Mouse (Mus musculus) left cerebral cortex, adult 8-10 months (tissue): ENCODE data around the gene Gabbr1. TPM values are rescaled to one million over a fixed set of nuclear protein-coding genes. Genes with fewer than 3 reads are reported as not detected.

Experiments
- DNase-seq, 2 experiments: peaks; one replicate each; pipeline ENCODE4 v3.0.0; 2022; ENCODE audit warnings: low spot score in 2 of 2
- total RNA-seq, 4 experiments: library from RNA; stranded (reverse); gene quantifications; 2 replicates each; pipeline ENCODE4 v1.2.4; 2022

The Gabbr1 gene
- total RNA-seq, 4 experiments from 2014 or later, result 662 to 748 (median 699) TPM

DNA sequence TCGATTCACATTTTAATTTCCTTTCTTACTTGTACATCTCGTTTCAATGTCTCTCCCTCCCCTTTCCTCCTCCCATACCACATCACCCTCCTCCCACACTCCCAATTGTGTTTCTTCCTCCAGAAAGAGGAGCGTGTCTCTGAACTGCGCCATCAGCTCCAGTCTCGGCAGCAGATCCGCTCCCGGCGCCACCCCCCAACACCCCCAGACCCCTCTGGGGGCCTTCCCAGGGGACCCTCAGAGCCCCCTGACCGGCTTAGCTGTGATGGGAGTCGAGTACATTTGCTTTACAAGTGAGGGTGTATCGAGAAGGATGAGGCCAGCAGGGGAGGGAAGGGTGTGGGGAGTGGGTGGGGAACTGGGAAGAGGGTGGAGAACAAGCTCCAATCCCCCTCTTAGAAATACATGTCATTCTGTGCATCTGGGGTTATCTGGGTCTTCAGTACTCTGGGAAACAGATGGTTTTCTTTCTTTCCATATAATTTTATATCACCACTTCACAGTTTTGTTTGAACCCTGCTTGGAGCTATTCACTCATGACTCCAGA, 27.0 kb downstream of the Gabbr1 start:
- peak in 1 of 2 experiments; percentile 21 for DNase-seq

DNA sequence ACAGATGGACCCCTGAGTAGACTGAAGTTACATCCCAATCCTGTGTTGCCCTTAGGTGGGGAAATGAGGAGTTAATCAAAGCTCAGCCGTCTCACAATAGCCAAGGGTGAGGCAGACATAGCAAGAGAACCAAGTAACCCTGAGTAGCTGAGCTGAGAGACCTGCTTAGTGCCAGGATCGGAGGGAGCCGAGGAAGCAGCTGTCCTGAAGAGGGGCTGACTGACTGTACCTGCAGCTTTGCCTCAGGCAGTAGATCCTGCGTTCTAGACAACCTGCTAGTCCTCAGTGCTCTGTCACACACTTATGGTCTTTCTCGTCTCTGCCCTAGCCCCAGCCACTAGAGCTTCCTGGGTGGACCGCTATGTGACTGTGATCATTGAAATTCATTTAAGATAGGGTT, 29.4 kb downstream of the Gabbr1 start:
- DNase-seq, result no peak

DNA sequence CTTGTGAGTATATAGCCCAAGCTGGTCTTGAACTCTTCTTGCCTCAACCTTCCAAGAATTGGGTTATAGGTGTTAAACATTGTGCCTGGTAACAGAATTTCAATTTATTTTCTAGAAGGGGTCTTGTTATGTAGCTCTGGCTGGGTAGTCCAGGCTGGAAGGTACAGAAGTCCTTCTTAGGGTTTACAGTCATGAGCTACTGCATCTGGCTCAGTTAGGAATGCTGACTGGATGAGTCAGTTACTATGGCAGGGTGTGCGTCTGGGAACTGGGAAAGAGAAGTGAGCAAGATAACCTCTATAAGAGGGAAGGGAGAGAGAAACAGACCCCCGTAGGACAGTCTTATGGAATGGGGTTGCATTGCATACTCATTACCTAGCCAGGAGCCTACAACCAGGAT, 30.0 kb downstream of the Gabbr1 start:
- DNase-seq, result no peak

DNA sequence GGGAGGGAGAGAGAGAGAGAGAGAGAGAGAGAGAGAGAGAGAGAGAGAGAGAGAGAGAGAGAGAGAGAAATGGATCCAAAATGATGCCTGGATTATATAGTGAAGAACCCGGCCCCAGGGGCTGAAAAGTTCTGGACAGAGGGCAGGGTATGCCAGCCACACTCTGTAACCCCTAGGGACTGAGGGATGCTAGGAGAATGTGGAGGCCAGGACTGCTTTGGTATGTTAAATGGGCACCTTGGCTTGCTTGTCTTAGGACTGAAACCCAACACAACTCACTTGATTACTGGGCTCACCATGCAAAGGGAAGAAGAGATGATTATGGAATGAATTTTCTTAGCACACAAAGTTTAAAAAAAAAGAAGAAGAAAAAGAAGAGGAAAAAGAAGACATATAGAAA, 32.4 kb downstream of the Gabbr1 start:
- no peak for DNase-seq

DNA sequence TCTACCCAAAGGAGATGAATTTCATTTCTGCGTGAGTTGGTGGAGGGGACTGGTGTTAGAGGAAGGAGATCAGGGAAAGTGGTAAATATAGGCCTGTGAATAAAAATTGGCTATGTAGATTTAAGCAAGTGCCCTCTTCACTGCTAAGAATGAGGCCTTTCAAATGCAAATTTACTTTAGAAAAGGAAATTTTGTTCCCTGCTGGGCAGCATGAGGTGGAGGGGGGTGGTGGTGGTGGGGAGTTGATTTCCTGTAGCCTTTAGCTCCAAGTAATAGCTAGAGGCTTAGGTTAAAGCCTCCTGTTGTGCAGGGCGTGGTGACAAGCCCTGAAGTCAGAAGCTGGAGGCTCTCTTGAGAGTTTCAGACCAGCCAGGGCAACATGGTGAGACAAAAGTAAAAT, 33.2 kb downstream of the Gabbr1 start:
- no peak for DNase-seq

DNA sequence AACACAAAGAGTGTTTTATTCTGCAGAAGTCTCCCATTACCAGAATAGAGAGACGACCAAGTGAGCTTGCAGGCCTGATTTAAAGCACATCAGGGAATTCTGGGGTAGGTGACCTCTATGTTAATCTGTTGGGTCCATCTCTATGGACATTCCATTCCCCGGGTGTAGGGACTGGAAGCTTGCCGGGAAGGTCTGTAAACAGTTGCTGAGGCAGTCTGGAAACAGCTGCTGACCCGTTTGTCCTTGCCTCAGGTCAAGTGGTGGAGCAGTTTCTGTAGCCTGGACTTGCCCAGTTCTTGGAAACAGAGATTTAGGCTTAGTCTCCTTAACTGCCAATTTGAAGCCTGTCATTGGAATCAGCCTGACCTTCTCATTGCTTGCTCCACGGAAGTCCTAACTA, 34.4 kb downstream of the Gabbr1 start:
- DNase-seq, result peak in 1 of 2 experiments; percentile 19

DNA sequence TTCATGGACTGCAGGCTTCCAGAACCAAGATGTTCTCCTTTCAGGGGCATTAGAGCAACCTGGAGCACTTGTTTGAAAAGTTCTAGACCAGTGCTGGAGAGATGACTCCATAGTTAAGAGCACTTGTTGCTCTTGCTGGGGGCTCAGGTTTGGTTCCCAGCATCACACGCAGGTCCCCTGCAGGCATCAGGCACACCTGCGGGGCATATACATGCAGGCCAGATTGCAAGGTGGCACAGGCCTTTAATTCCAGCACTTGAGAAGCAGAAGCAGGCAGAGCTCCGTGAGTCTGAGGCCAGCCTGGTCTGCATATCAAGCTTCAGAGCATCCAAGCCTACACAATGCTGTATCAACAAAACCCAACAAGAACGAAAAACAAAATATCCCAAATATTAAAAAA, 35.9 kb downstream of the Gabbr1 start:
- DNase-seq, result no peak

DNA sequence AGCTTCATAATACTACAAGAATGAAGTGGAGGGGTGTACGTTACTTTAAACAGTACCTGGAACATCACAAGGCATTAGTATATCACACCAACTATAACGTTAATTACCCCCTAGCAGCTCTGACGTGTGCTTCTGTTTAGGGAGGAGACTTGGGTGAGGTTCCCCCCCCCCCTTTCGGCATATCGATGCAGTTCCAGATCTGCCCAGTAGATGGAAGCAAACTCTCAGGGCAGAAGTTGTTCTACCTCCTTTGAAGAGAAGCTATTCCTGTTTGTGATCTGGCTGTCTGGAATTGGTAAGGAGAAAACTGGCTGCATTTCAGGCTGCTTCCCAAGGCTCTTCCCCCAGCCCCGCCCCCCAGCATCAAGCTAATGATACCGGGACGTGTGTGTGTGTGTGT, 37.6 kb downstream of the Gabbr1 start:
- DNase-seq, result no peak

DNA sequence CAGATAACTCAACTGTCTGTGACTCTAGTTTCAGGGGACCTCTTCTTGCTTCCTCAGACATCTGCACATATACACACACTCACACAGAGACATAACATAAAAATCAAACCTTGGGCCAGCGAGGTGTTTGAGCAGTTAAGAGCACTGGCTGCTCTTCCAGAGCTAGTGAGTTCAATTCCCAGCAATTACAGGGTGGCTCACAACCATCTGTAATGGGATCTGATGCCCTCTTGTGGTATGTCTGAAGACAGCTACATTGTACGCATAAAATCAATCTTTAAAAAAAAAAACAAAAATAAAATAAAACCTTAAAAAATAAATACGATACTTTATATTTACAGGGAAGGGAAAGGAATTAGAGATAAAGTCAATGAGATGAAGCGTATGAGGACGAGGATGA, 38.9 kb downstream of the Gabbr1 start:
- no peak for DNase-seq

DNA sequence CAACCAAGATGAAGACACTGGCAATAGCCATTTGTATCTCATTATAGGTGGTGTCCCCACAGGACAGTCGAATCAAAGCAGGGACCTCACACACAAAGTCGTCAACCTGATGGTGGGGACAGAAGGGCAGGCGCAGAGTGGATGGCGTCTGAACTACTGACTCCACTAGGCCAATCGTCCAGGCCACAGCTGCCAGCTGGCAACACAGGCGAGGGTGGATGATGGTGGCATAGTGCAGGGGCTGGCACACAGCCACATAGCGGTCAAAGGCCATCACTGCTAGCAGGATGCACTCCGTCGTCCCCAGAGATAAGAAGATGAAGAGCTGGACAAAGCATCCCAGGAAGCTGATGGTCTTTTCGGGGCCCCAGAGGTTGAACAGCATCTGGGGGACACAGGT, 39.8 kb downstream of the Gabbr1 start:
- DNase-seq, result no peak

DNA sequence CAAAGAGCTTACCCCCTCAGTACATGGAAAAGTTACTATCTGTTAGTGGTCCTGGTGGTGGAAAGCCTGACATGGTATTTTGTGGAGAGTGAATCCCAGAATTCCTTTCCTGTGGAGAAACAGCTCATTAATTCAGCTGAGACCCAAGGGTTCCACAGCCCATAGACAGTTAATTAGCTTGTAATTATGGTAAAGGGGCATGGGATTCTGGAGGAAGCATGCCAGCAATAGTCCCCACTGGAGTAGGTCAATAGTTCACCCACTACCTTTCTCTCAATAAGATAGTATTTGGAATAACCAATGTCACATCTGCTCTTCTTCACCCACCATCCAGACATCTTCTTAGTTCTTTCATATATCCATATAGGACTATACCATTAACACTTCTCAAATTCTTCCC, 42.6 kb downstream of the Gabbr1 start, which contains the start of gene Olfr90:
Olfr90 (minus strand) TSS at position 101 of the 400 bp plus-strand sequence.
- no peak for DNase-seq

DNA sequence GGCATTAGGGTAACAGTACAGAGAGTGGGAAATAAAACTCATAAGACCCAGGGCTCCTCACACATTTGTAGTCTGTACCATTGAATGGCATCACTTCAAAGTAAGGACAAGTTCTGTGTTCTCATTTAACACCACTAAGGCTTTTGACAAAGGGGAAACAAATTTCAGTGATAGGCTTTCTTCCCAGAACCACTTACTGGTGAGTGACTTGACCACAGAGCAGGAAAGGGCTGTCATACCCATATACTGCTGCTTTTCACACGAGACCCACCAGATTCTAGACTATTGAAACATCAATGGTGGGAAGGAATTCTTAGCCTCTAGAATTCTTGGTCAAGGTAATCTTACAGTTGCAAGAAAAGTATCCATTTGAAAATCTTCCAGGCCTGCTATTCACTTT, 46.4 kb downstream of the Gabbr1 start:
- DNase-seq, result no peak

DNA sequence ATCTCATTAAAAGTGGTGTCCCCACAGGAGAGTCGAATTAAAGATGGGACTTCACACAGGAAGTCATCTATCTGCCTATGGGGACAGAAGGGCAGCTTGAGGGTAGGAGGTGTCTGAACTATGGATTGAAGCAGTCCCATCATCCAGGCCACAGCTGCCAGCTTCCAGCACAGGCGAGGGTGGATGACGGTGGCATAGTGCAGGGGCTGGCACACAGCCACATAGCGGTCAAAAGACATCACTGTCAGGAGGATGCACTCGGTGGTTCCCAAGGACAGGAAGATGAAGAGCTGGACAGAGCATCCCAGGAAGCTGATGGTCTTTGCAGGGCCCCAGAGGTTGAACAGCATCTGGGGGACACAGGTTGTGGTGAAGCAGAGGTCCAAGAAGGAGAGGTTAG, 47.5 kb downstream of the Gabbr1 start:
- no peak for DNase-seq

DNA sequence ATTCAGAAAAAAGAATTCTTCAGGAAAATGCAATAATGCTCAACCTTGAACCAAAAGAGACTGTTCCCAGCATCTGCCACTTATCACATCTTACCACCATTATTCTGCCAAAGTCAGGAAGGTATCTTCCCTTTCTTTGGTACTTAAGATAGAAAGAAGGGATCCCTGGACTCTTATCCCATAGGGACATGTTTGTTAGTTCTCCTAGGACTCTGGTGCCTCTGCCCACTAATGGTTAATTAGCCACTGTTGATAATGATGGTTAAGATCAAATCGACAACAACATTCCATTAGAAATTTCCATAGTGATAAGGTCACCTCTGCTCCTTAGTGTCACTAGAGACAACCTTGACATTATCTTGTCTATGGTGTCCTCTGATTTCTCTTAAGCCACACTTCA, 52.4 kb downstream of the Gabbr1 start, which contains the start of gene Olfr91:
Olfr91 (minus strand) TSS at position 101 of the 400 bp plus-strand sequence.
- DNase-seq, result no peak

DNA sequence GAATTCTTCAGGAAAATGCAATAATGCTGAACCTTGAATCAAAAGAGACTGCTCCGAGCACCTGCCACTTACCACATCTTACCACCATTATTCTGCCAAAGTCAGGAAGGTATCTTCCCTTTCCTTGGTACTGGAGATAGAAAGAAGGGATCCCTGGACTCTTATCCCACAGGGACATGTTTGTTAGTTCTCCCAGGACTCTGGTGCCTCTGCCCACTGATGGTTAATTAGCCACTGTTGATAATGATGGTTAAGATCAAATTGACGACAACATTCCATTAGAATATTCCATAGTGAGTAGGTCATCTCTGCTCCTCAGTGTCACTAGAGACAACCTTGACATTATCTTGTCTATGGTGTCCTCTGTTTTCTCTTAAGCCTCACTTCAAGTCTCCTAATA, 74.2 kb downstream of the Gabbr1 start, which contains the start of gene Olfr92:
Olfr92 (minus strand) TSS at position 101 of the 400 bp plus-strand sequence.
- no peak for DNase-seq

Other genes with a start within 250 kb of the Gabbr1 start
- gene H2-M10.6, start 233.8 kb upstream of the Gabbr1 start, total RNA-seq, result not detected
- 10 to 100 TPM; 23.1 to 26.2 (median 24.2) TPM for gene Trim26, start 208.8 kb upstream of the Gabbr1 start, total RNA-seq
- gene Trim15, start 178.8 kb upstream of the Gabbr1 start, total RNA-seq, result under 1 TPM in 1 of 4 experiments, not detected in 3; 0.19 TPM
- gene Trim10, start 176.4 kb upstream of the Gabbr1 start, total RNA-seq, result not detected
- under 1 TPM in 1 of 4 experiments, not detected in 3; 0.24 TPM for gene Trim40, start 155.8 kb upstream of the Gabbr1 start, total RNA-seq
- gene Trim31, start 147.8 kb upstream of the Gabbr1 start, total RNA-seq, result not detected
- 1 to 10 TPM; 5.6 to 8.0 (median 6.5) TPM for gene Rnf39, start 103.0 kb upstream of the Gabbr1 start, total RNA-seq
- 100 to 1,000 TPM; 107 to 144 (median 137) TPM for gene Ppp1r11, start 94.2 kb upstream of the Gabbr1 start, total RNA-seq
- gene Znrd1, start 87.4 kb upstream of the Gabbr1 start, total RNA-seq, result 10 to 100 TPM; 23.9 to 39.6 (median 33.0) TPM
- gene Znrd1as, start 87.4 kb upstream of the Gabbr1 start, total RNA-seq, result 1 to 10 TPM; 4.7 to 7.3 (median 6.6) TPM
- 1 to 10 TPM in 1 of 4 experiments, under 1 TPM in 2, not detected in 1; 0.86 to 1.3 (median 0.89) TPM for gene 2410137M14Rik, start 64.7 kb upstream of the Gabbr1 start, total RNA-seq
- gene H2-M5, start 56.4 kb upstream of the Gabbr1 start, total RNA-seq, result 1 to 10 TPM in 2 of 4 experiments, under 1 TPM in 2; 0.44 to 1.6 (median 0.97) TPM
- 10 to 100 TPM in 1 of 4 experiments, 1 to 10 TPM in 3; 8.1 to 10.5 (median 9.0) TPM for gene Zfp57, start 44.8 kb upstream of the Gabbr1 start, total RNA-seq
- 10 to 100 TPM; 52.5 to 55.9 (median 54.6) TPM for gene Mog, start 22.6 kb upstream of the Gabbr1 start, total RNA-seq
- not detected for gene Olfr90, start 42.5 kb downstream of the Gabbr1 start, total RNA-seq
- gene Olfr91, start 52.3 kb downstream of the Gabbr1 start, total RNA-seq, result not detected
- not detected for gene Olfr92, start 74.1 kb downstream of the Gabbr1 start, total RNA-seq
- gene Olfr93, start 115.5 kb downstream of the Gabbr1 start, total RNA-seq, result not detected
- not detected for gene Ubd, start 147.9 kb downstream of the Gabbr1 start, total RNA-seq
- not detected for gene Olfr94, start 155.0 kb downstream of the Gabbr1 start, total RNA-seq
- not detected for gene Olfr95, start 167.2 kb downstream of the Gabbr1 start, total RNA-seq
- not detected for gene Olfr96, start 174.2 kb downstream of the Gabbr1 start, total RNA-seq
- not detected for gene Olfr97, start 191.4 kb downstream of the Gabbr1 start, total RNA-seq
- gene Olfr98, start 217.8 kb downstream of the Gabbr1 start, total RNA-seq, result not detected
- 1 to 10 TPM; 3.5 to 7.0 (median 4.7) TPM for gene H2-M3, start 224.3 kb downstream of the Gabbr1 start, total RNA-seq
- not detected for gene Olfr99, start 237.5 kb downstream of the Gabbr1 start, total RNA-seq